Mouse (Mus musculus) skeletal muscle tissue, adult 2 months (tissue): ENCODE results near the gene Ctnnd2.
A peak's percentile ranks its signal among the peaks of the same experiment; 100 is the strongest.

Experiments used
- DNase-seq: peaks from one replicate; pipeline ENCODE4 v3.0.0-alpha.2; 2012; ENCODE audit warnings: low read depth, low spot score

Ctnnd2 gene

GRCm38 (mm10) chr15:30714823-30715222 is 542.4 kb downstream of the Ctnnd2 start:
- DNase-seq, result no peak

DNA sequence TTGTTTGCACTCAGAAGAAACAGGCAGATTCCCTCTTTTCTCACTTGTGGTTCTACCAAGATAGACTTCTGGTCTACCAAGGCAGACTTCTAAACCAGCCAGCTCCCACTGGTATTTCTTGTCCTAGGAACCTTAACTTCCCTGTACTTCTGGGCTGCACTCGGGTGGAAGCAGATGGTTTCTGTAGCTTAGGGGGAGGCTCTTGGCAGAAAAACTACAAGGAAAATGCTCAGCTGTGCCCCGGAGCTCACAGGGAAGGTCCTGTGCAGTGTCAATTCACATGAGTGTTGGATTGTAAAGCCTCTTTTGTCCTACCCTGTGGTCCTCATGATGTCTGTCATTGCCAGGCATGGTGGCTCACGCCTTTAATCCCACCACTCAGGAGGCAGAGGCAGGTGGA is 546.4 kb downstream of the Ctnnd2 start:
- no peak for DNase-seq

DNA sequence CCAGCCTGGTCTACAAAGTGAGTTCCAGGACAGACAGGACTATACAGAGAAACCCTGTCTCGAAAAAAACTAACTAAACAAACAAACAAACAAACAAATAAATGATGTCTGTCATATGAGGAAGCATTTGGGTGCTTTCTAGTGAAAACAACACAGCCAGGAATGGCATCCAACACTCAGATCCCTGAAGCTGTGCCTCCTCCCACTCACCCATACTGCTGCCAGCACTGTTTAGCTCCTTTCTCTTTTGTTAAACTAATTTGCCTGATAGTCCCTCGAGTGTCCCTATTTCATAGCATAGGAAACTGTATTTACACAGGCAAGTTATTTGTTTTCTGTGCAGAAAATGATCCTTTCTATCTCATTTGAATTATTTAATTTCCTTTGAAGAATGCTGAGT is 546.8 kb downstream of the Ctnnd2 start:
- DNase-seq, result no peak

- DNase-seq, result no peak
Measured at GRCm38 (mm10) chr15:30721098-30721497, 548.7 kb downstream of the Ctnnd2 start.

DNA sequence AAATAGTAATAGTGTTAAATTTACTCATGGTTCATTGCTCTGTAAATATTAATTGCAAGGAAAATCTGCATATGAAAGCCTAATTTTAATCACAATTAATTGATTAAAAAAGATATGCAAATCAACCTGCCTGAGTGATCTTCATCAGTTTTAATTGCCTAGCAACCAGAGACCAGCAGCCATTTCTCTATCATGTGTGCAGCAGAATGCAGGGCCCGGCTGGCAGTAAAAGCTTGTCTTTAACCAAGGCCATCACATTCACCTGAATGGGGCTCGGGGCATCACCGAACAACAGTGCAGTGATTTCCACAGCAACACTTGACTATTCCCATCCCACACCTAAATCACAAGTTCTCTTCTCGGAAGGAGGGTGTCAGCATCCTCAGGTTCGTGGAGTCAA is 553.7 kb downstream of the Ctnnd2 start:
- DNase-seq, result no peak

DNA sequence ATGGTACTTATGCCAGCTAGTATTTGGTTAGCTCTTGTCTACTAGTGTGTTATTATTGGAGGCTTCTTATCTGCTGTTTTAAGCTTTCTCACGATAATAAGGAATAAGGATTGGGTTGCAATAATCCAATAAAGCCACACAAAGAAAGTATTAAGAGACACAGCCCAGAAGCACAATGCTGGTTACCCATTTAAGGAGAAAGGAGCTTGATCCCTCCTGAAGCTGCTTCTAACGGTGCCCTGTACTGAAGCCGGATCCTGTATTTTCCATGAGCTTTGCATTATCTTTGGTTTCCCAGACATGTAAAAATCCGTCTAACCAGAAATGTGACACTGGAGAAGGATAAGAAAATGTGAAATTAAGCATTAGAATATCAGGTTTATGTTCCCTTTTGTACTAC is 565.8 kb downstream of the Ctnnd2 start:
- DNase-seq, result no peak

GRCm38 (mm10) chr15:30740728-30741127 is 568.3 kb downstream of the Ctnnd2 start:
- no peak for DNase-seq

DNA sequence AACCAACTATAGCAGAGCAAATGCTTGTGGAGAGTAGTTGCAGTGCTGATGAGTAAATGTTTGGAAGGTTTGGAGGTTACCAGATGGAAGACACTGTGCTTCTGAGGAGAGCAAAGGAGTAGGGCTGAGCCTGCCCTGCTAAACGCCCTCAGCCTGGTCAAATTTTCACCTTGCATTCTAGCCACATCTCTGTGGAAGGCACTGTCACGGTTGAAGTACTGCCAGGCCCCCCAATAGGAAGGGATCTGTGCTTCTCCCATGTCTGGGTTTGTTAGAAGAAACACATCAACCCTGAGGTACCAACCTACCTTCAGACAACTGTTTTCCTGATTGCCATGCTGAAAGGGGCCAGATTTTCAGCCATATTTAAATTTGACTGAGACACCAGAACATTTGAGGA is 585.6 kb downstream of the Ctnnd2 start:
- DNase-seq, result no peak

DNA sequence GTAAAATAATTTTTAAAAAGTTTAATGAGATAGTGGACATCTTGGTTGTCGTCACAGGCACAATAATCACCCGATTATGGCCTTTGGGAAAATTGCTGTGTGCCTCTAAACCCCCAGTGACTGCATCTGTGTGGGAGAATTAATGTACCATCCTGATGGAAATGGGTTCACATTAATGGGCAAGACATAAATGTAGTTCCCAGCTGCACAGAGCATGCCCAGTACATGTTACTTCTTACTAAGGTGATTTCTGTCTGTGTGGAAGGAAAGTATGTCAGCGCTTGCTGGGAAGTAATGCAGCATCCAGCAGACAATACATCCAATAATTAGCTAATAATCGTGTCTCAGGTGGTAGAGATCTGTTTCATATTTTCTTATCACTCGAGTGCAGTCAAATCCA is 589.8 kb downstream of the Ctnnd2 start:
- DNase-seq, result no peak

- DNase-seq, result peak; percentile 10
Measured at GRCm38 (mm10) chr15:30762695-30763285, 590.4 kb downstream of the Ctnnd2 start.

DNA sequence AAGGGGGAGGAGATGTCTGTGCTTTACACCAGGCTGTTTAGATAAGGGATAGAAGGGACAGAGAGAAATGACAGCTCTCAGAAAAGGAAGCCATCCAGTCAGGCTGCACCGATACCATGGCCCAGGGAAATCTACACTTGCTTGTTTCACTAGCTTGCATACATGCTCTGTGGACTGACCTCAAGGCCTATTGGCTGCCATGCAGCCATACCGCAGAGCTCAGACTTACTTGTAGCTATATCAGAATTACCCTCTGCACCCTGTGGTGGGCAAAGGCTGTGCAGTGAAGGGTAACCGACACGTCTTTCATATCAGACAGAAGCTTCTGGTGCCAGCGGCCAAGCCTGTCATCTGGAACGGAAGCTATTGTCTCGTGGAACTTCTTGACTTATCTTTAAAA is 604.5 kb downstream of the Ctnnd2 start:
- no peak for DNase-seq

DNA sequence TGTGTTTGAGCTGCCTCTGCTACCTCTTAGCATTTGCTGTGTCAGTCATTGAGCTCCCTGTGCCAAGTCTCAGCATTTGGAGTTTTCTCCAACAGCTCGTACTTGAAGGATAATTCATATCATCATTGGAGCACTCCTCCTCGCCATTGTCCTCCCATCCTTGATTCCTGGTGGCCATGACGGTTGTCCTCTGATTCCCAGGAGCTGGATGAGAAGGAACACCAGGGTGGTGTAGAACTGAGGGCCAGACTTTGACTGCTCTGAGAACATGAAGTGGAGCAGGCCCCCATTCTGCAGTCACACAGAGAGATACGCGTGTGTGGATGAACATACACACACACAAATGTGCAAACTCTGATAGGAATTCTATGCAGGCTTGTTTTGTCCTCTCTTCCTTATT is 605.4 kb downstream of the Ctnnd2 start:
- DNase-seq, result no peak

GRCm38 (mm10) chr15:30779903-30780302 is 607.5 kb downstream of the Ctnnd2 start:
- no peak for DNase-seq

- DNase-seq, result no peak
Measured at GRCm38 (mm10) chr15:30780977-30781376, 608.6 kb downstream of the Ctnnd2 start.

GRCm38 (mm10) chr15:30785706-30786320 is 613.4 kb downstream of the Ctnnd2 start:
- no peak for DNase-seq

DNA sequence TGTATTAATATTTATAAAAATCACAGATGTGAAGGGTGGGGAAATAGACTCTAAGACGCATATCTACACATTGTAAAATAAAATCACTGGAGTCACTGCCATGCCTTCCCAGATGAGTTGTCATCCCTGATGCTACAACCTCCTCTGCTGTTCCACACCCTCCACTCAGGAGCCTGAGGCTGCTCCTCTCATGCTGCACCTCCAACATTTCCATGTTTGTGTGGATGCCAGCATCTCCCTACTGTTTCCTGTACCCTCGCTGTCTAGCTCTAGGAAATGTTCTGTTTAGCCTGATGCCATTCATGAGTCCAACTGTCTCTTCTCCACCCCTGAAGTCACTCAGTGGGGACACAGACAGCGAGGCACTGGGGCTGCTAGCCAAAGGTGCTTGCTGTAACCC is 620.9 kb downstream of the Ctnnd2 start:
- no peak for DNase-seq

DNA sequence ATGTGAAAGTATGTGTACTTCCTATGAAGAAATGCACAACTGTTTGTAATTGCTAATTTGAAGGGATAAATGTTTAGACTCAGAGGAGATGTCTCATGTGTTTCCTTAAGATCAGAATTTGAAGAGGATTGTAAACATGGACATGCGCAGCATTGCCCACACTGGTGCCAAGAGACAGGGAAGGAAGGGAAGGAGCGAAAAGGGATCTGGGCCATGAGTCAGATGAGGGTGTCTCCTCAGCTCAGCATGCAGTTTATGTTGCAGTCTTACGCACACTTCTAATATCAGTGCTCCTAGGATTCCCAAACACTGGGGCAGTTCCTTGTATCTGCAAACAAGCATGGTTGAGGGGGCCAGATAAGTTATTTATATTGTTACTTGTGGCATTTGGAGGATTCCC is 623.3 kb downstream of the Ctnnd2 start:
- DNase-seq, result no peak

DNA sequence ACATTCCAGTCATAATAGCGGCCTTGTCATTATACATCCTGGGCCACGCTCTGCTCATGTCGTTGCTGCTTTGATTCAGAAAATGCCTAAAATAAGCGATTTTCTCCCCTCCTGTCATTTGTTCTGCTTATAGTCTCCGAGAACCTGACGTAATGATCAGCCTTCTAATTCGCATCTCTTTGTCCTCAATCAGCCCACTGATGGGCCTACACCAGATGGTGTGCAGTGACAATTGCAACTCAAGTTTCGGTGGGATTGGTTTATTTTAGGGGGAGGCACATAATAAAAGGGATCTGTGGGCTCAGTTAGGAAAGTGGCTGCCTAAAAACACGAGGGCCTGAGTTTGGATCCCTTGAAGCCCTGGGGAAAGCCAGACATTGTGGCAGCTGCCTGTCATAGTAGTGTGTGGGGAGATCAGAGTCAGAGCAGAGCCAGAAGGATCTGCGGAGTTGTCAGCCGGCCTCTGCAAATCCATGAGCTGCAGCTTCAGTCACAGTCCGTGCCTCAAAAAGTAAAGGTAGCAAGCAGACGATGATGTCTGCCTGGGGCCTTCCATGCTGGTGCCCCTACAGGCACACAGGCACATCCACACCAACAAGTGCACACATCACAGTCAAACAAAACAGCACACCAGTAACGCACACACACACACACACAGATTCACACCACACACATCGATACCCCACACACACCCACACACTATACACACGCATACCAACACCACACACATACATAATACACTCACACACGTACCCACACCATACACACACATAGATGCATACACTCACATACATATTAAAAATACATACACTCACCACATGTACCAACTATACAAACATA is 655.3 kb downstream of the Ctnnd2 start:
- no peak for DNase-seq

DNA sequence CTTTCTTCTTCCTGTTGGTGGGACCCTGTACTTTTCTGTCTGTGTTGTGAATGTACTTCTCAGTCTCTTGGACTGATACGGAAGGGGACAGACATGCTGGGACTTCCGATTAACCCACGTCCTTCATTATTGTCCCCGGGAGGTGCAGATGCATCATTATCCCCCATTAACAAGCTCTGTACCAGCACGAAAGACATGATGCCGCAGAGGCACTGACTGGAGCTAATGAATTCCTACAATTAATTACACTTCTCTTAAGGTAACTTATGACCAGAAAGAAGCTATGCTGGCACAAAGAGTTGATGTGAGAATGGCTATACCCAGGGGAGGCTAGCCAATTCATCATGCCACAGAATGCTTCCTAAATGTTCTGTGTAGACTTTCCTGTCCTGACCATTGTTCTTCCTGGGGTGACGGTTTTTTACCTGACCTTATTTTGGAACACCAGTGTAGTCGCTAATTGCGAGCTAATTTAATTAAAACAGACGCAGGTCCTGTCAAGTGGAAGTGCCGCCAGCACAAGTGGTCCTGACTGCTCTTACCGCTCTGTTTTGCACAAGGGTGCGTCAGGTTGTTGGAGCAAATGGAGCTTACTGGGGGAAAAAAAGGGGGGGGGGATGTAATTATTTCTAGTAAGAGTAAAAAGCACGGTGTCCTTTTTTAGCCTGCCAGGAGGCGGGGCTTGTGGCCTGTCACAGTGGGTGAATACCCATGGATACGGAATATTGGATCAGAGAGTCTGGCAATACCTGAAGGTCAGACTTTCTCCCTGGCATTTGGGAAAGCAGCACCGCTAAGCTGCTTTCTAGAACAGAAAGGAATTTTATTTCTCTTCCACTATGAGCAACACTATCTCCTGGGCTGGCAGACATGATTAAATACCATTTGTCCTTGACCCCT is 685.1 kb downstream of the Ctnnd2 start:
- no peak for DNase-seq

DNA sequence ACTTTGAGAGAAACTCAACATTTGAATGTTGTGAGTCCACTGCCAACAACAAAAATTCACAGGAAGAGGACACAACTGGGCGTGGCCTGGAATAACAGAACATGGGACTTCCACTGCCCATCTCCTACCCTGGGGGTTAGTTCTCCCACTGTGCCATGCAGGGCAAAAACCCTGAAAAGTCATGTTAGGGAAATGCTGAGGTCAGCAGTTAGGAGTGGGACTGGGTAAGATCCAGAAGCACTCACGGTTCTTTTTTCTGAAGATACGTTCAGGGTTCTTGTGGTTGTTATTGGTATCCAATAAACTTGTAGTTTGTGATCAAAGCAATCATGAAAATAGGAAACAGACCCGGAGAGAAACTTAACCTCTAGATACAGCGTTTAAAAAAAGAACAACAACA is 695.0 kb downstream of the Ctnnd2 start:
- DNase-seq, result no peak

- no peak for DNase-seq
Measured at GRCm38 (mm10) chr15:30869673-30870512, 697.5 kb downstream of the Ctnnd2 start.
